Mouse (Mus musculus): ENCODE measurements at regions not wholly inside any gene's neighbourhood (a gene's known extent, or its start where the extent isn't known, plus 50 kb on each side); places are given as distances from the start of the nearest gene placed in this dataset.

GRCm38 (mm10) chr14:25366009-25366408, 93.0 kb upstream of the Zmiz1 start:
- TF ChIP-seq RAD21 (IDR thresholded peaks at IDR 0.05; ENCODE audit: low read depth, low read length): no peak
- Histone ChIP-seq H3K27me3 (ENCODE audit: control insufficient read depth in 1 of 2, insufficient read depth in 2 of 2, low read length in 2 of 2) (no peaks in the 10 kb centered on the region), H3K27ac (ENCODE audit: control insufficient read depth, low read depth, low read length) (no peak overlapping the region), H3K9me3 (replicated peaks; ENCODE audit: insufficient read depth, low read length) (no peaks in the 10 kb centered on the region), H3K4me3 (ENCODE audit: control insufficient read depth in 1 of 2, insufficient read depth in 1 of 2, low read depth in 2 of 2, low read length in 2 of 2) (no peak overlapping the region), H3K9ac (ENCODE audit: control insufficient read depth, low read depth, low read length, poor library complexity, severe bottlenecking) (no peak overlapping the region), H3K36me3 (ENCODE audit: control insufficient read depth in 1 of 2, insufficient read depth in 2 of 2, low read length in 2 of 2) (no peaks in the 10 kb centered on the region), H3K4me1 (ENCODE audit: control insufficient read depth in 1 of 2, insufficient read depth in 2 of 2, low read length in 2 of 2) (no peaks in the 10 kb centered on the region), H3K79me2 (ENCODE audit: control insufficient read depth, insufficient read depth, low read length, poor library complexity) (no peaks in the 10 kb centered on the region)
- no peak for DNase-seq (ENCODE audit: low read depth, low spot score)

- no peaks in the 10 kb centered on the region for H3K9me3 ChIP-seq (replicated peaks; ENCODE audit: insufficient read depth, low read length)
- H3K27me3 ChIP-seq (ENCODE audit: control insufficient read depth in 1 of 2, insufficient read depth in 2 of 2, low read length in 2 of 2): no peaks in the 10 kb centered on the region
- TF ChIP-seq TBP (IDR thresholded peaks at IDR 0.05; ENCODE audit: low read depth, low read length) (no peak), CTCF (IDR thresholded peaks at IDR 0.05 in 2 of 3, conservative IDR thresholded peaks at IDR 0.05 in 1 of 3; ENCODE audit: control insufficient read depth in 1 of 3, insufficient read depth in 1 of 3, low read depth in 2 of 3, low read length in 3 of 3, poor library complexity in 1 of 3, severe bottlenecking in 1 of 3) (no peak), POLR2A (IDR thresholded peaks at IDR 0.05; ENCODE audit: control insufficient read depth in 1 of 2, insufficient read depth in 1 of 2, low read depth in 1 of 2, low read length in 2 of 2, poor library complexity in 1 of 2) (no peak), POLR2AphosphoS2 (IDR thresholded peaks at IDR 0.05; ENCODE audit: low read length) (no peak), USF1 (IDR thresholded peaks at IDR 0.05; ENCODE audit: low read depth, low read length) (no peak), ZMIZ1 (IDR thresholded peaks at IDR 0.05; ENCODE audit: low read depth, low read length) (no peak), EP300 (IDR thresholded peaks at IDR 0.05; ENCODE audit: low read depth in 1 of 2, low read length in 2 of 2) (no peak), RCOR1 (IDR thresholded peaks at IDR 0.05; ENCODE audit: low read depth, low read length) (no peak), CHD2 (IDR thresholded peaks at IDR 0.05; ENCODE audit: low read length) (no peak), MYB (IDR thresholded peaks at IDR 0.05; ENCODE audit: low read depth, low read length) (no peak), POLR2AphosphoS5 (IDR thresholded peaks at IDR 0.05; ENCODE audit: borderline replicate concordance, low read depth, low read length) (no peak), NRF1 (IDR thresholded peaks at IDR 0.05; ENCODE audit: insufficient read depth, low read depth, low read length, poor library complexity, severe bottlenecking) (no peak), ETS1 (IDR thresholded peaks at IDR 0.05; ENCODE audit: low read depth, low read length) (no peak), USF2 (IDR thresholded peaks at IDR 0.05; ENCODE audit: borderline replicate concordance in 1 of 2, insufficient read depth in 1 of 2, low read depth in 1 of 2, low read length in 2 of 2) (no peak), UBTF (IDR thresholded peaks at IDR 0.05; ENCODE audit: borderline replicate concordance, insufficient read depth, low read depth, low read length) (no peak)
- no peak overlapping the region for H3K27ac ChIP-seq (ENCODE audit: control insufficient read depth, low read depth, low read length)
- H3K4me3 ChIP-seq (ENCODE audit: control insufficient read depth in 1 of 2, insufficient read depth in 1 of 2, low read depth in 2 of 2, low read length in 2 of 2): no peak overlapping the region
- no peaks in the 10 kb centered on the region for H3K79me2 ChIP-seq (ENCODE audit: control insufficient read depth, insufficient read depth, low read length, poor library complexity)
- no peak overlapping the region for H3K9ac ChIP-seq (ENCODE audit: control insufficient read depth, low read depth, low read length, poor library complexity, severe bottlenecking)
- no peaks in the 10 kb centered on the region for H3K4me1 ChIP-seq (ENCODE audit: control insufficient read depth in 1 of 2, insufficient read depth in 2 of 2, low read length in 2 of 2)
- no peak for DNase-seq (ENCODE audit: low read depth, low spot score)
- H3K36me3 ChIP-seq (ENCODE audit: control insufficient read depth in 1 of 2, insufficient read depth in 2 of 2, low read length in 2 of 2): no peaks in the 10 kb centered on the region
Observed at GRCm38 (mm10) chr14:25370306-25371020, 88.5 kb upstream of the Zmiz1 start.
